Mouse (Mus musculus): ENCODE measurements around the gene Adgrl3. TPM values are rescaled to one million over a fixed set of nuclear protein-coding genes. Genes with fewer than 3 reads are reported as not detected.
A peak's percentile ranks its signal among the peaks of the same experiment; 100 is the strongest.

Adgrl3 gene
- polyA plus RNA-seq, 1 experiment from 2014 or later = 19.4 TPM

DNA sequence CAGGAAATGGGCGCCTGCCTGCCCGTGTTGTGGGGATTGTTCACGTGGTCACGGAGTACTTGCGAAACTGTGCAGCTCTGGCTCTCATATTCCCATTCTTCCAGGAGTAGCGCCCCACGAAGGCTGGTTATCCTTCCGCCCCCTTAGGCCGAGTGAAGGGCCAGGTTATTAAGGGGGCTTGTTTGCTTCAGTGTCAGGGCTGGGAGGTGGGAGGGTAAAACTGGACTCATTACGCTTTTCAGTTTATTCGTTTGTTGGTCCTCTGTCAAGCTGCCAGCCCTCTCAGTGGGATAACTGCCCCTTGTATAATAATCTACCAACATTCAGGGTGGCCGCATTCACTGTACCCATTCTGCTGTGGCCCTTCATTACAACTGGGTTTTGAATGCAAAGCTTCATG, 135.9 kb downstream of the Adgrl3 start:
- H3K9ac ChIP-seq (ENCODE audit: low read length) = no peak overlapping the region
- 34% methylated on average over 12 of the region's 12 CpGs for WGBS
- DNase-seq (ENCODE audit: low spot score) (peak; percentile 56), ATAC-seq (replicated peaks; ENCODE audit: low FRiP score) (peak; percentile 89)
- H3K27ac ChIP-seq (ENCODE audit: low read depth, low read length) = no peak overlapping the region
- no peaks in the 10 kb centered on the region for H3K9me3 ChIP-seq (ENCODE audit: control insufficient read depth, low read length)
- H3K4me3 ChIP-seq (ENCODE audit: low read depth, low read length) = no peak overlapping the region
- no peaks in the 10 kb centered on the region for H3K36me3 ChIP-seq (ENCODE audit: control insufficient read depth, insufficient read depth, low read length)
- H3K4me2 ChIP-seq (ENCODE audit: low read depth, low read length, severe bottlenecking) = peak overlapping the region; percentile 9; the same call in 1 of the 2 replicates
- H3K4me1 ChIP-seq (replicated peaks; ENCODE audit: control insufficient read depth, insufficient read depth, low read length) = no peaks in the 10 kb centered on the region; the same call in 1 of the 2 replicates
- peaks cover 5% of the 10 kb centered on the region; the same call in 1 of the 2 replicates for H3K27me3 ChIP-seq (ENCODE audit: control insufficient read depth, insufficient read depth, low read length)

DNA sequence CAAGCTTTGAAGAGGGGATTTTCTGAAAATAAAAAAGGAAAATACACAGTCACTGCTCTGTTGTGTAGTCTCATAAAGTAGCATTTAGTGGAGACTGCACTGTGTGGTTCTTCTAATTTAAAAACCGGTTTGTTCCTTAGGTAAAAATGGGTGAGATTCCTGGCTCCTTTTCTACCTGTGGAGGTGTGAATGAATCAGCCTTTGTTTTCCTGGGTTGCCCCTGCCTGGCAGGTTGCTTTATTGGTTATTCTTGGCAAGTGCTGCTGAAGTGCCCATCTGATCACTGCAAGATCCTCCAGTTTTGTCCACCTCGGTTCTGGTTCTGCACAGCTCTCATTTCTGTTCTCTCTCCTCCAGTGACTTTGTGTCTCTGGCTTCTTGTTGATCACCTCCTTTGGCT, 136.3 kb downstream of the Adgrl3 start:
- H3K27ac ChIP-seq (ENCODE audit: low read depth, low read length) = no peak overlapping the region
- ATAC-seq (replicated peaks; ENCODE audit: low FRiP score) (peak; percentile 56), DNase-seq (ENCODE audit: low spot score) (no peak)
- WGBS = 20% methylated on average over 2 of the region's 2 CpGs
- no peaks in the 10 kb centered on the region; the same call in 1 of the 2 replicates for H3K4me1 ChIP-seq (replicated peaks; ENCODE audit: control insufficient read depth, insufficient read depth, low read length)
- no peak overlapping the region for H3K9ac ChIP-seq (ENCODE audit: low read length)
- H3K27me3 ChIP-seq (ENCODE audit: control insufficient read depth, insufficient read depth, low read length) = peaks cover 5% of the 10 kb centered on the region; the same call in 1 of the 2 replicates
- H3K4me3 ChIP-seq (ENCODE audit: low read depth, low read length) = no peak overlapping the region
- H3K9me3 ChIP-seq (ENCODE audit: control insufficient read depth, low read length) = no peaks in the 10 kb centered on the region
- H3K36me3 ChIP-seq (ENCODE audit: control insufficient read depth, insufficient read depth, low read length) = no peaks in the 10 kb centered on the region
- H3K4me2 ChIP-seq (ENCODE audit: low read depth, low read length, severe bottlenecking) = no peak overlapping the region

DNA sequence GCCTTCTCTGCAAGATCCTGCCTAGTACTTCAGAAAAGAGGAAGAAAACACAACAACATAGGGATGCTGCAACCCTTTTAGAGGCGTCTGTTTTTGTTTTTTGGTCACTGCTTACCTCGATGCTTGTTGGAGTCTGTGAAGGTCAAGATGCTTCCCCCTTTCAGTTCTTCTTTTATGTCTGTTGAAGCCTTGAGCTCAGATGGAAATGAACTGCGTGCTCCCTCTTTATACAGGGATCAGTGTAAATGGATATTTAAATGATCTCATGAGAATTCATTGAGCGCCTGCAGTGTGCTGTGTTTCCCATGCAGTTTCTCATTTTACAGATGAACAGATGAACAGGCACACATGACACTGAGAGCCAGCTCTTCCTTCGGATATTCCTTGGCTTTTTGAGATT, 136.9 kb downstream of the Adgrl3 start:
- DNase-seq (ENCODE audit: low spot score) = no peak
- no peak overlapping the region for H3K4me2 ChIP-seq (ENCODE audit: low read depth, low read length, severe bottlenecking)

DNA sequence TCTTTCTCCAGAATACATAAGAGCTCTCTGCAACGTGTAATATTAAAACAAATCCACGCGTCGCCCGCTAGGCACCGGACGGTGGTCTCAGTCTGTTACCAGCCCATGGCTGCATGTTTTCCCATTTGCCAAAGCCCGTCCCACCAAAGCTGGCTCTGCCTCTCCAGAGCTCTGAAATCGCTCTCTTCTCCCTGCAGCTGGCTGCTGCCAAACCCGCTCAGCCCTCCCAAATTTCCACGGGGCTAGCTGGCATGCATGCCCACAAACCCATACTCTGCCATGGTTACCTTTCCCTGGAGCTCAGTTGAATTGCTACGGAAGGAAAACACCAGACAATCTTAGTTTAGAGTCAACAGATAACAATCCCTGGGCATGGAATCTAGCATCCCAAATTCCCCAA, 139.1 kb downstream of the Adgrl3 start:
- no peaks in the 10 kb centered on the region; the same call in 1 of the 2 replicates for H3K4me1 ChIP-seq (replicated peaks; ENCODE audit: control insufficient read depth, insufficient read depth, low read length)
- H3K27ac ChIP-seq (ENCODE audit: low read depth, low read length) = no peak overlapping the region
- no peak overlapping the region for H3K4me2 ChIP-seq (ENCODE audit: low read depth, low read length, severe bottlenecking)
- no peaks in the 10 kb centered on the region for H3K36me3 ChIP-seq (ENCODE audit: control insufficient read depth, insufficient read depth, low read length)
- no peak overlapping the region for H3K9ac ChIP-seq (ENCODE audit: low read length)
- DNase-seq (ENCODE audit: low spot score) (no peak), ATAC-seq (replicated peaks; ENCODE audit: low FRiP score) (no peak)
- no peaks in the 10 kb centered on the region for H3K9me3 ChIP-seq (ENCODE audit: control insufficient read depth, low read length)
- H3K4me3 ChIP-seq (ENCODE audit: low read depth, low read length) = no peak overlapping the region
- 88% methylated on average over 12 of the region's 12 CpGs for WGBS
- peaks cover 5% of the 10 kb centered on the region; the same call in 1 of the 2 replicates for H3K27me3 ChIP-seq (ENCODE audit: control insufficient read depth, insufficient read depth, low read length)

More for the DNA sequence above, 136.9 kb downstream of the Adgrl3 start:
- ATAC-seq (replicated peaks; ENCODE audit: low FRiP score) = 0 out of 2 replicates have a peak, but pooled peaks have one; percentile 42
- WGBS = 45% methylated on average over 5 of the region's 5 CpGs
- no peaks in the 10 kb centered on the region for H3K9me3 ChIP-seq (ENCODE audit: control insufficient read depth, low read length)
- H3K4me3 ChIP-seq (ENCODE audit: low read depth, low read length) = no peak overlapping the region
- no peak overlapping the region for H3K9ac ChIP-seq (ENCODE audit: low read length)
- peaks cover 5% of the 10 kb centered on the region; the same call in 1 of the 2 replicates for H3K27me3 ChIP-seq (ENCODE audit: control insufficient read depth, insufficient read depth, low read length)
- H3K36me3 ChIP-seq (ENCODE audit: control insufficient read depth, insufficient read depth, low read length) = no peaks in the 10 kb centered on the region
- no peak overlapping the region for H3K27ac ChIP-seq (ENCODE audit: low read depth, low read length)
- H3K4me1 ChIP-seq (replicated peaks; ENCODE audit: control insufficient read depth, insufficient read depth, low read length) = no peaks in the 10 kb centered on the region; the same call in 1 of the 2 replicates

DNA sequence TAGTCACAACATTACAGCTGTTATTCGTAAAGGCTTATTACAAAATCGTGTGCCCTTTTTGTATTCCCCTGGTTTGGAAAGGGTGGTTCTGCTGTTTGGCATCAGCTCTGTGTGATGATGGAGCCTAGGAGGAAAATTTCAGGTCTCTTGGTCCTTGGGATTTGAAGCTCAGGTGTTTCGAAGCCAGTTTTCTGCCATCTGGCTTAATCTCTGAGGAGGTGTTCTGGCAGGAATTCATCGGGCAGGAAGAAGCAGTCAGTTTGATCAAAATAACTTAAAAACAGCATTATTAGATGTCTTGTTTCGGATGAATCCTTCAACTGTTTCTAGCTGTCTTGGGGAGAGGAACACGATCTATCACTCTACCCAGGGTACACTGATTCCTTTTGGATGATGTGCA, 140.5 kb downstream of the Adgrl3 start:
- WGBS = 88% methylated on average over 6 of the region's 6 CpGs
- Histone ChIP-seq H3K36me3 (ENCODE audit: control insufficient read depth, insufficient read depth, low read length) (no peaks in the 10 kb centered on the region), H3K9ac (ENCODE audit: low read length) (no peak overlapping the region), H3K4me1 (replicated peaks; ENCODE audit: control insufficient read depth, insufficient read depth, low read length) (no peaks in the 10 kb centered on the region; the same call in 1 of the 2 replicates), H3K27ac (ENCODE audit: low read depth, low read length) (no peak overlapping the region), H3K4me2 (ENCODE audit: low read depth, low read length, severe bottlenecking) (no peak overlapping the region), H3K27me3 (ENCODE audit: control insufficient read depth, insufficient read depth, low read length) (peaks cover 5% of the 10 kb centered on the region; the same call in 1 of the 2 replicates), H3K4me3 (ENCODE audit: low read depth, low read length) (no peak overlapping the region), H3K9me3 (ENCODE audit: control insufficient read depth, low read length) (no peaks in the 10 kb centered on the region)
- no peak for ATAC-seq (replicated peaks; ENCODE audit: low FRiP score)
- no peak for DNase-seq (ENCODE audit: low spot score)

DNA sequence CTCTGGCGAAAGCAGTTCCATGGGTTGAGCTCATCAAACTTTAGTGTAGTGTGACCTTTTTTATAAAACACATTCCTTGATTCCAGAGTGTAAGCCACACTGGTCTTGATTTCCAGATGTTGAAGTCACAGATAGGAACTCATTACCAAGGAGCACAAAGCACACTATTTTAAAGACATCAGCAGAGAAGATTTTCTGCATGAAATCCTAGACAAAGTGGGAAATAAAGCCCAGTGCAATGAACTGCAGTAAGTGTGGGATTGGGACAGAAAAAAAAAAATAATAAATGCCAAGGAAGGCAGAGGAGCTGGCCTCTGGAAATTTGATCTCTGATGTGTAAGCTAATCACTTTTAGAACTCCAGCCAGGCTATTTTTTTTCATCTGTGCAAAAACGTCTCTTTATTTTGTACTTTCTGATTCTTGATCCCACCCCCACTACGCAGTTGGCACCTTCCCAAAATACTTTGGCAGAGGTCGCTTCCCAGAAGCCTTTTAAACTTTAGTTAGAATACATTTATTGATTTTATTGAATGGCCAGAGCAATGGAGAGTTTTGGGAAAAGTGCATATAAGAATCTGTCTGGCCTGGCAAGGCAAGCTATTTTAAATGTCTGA, 169.0 kb downstream of the Adgrl3 start:
- WGBS = 45% methylated on average over 4 of the region's 4 CpGs
- no peak overlapping the region for H3K9ac ChIP-seq (ENCODE audit: low read length)
- no peak overlapping the region for H3K27ac ChIP-seq (ENCODE audit: low read depth, low read length)
- no peaks in the 10 kb centered on the region for H3K36me3 ChIP-seq (ENCODE audit: control insufficient read depth, insufficient read depth, low read length)
- DNase-seq (ENCODE audit: low spot score) = no peak
- no peak for ATAC-seq (replicated peaks; ENCODE audit: low FRiP score)
- H3K4me3 ChIP-seq (ENCODE audit: low read depth, low read length) = no peak overlapping the region
- no peaks in the 10 kb centered on the region for H3K27me3 ChIP-seq (ENCODE audit: control insufficient read depth, insufficient read depth, low read length)
- H3K9me3 ChIP-seq (ENCODE audit: control insufficient read depth, low read length) = no peaks in the 10 kb centered on the region
- H3K4me2 ChIP-seq (ENCODE audit: low read depth, low read length, severe bottlenecking) = no peak overlapping the region
- H3K4me1 ChIP-seq (replicated peaks; ENCODE audit: control insufficient read depth, insufficient read depth, low read length) = no peaks in the 10 kb centered on the region

DNA sequence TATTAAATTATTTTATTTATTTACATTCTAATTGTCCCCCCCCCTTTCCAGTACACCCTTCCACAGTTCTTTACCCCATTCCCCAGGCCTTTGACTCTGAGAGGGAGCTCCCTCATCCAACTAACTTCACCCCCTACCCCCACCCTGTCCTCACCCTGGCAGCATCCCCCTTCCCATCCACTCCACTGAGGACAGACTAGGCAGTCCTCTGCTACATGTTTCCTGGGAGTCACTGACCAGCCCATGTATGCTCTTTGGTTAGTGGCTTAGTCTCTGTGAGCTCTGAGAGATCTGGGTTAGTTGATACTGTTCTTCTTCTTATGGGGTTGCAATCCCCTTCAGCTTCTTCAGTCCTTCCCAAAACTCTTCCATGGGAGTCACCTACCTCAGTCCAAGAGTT, 180.4 kb downstream of the Adgrl3 start:
- DNase-seq (ENCODE audit: low spot score) = no peak
- H3K4me2 ChIP-seq (ENCODE audit: low read depth, low read length, severe bottlenecking) = no peak overlapping the region
- H3K27me3 ChIP-seq (ENCODE audit: control insufficient read depth, insufficient read depth, low read length) = no peaks in the 10 kb centered on the region
- no peak overlapping the region for H3K9ac ChIP-seq (ENCODE audit: low read length)
- no peaks in the 10 kb centered on the region for H3K4me1 ChIP-seq (replicated peaks; ENCODE audit: control insufficient read depth, insufficient read depth, low read length)
- H3K27ac ChIP-seq (ENCODE audit: low read depth, low read length) = no peak overlapping the region
- no peak overlapping the region for H3K4me3 ChIP-seq (ENCODE audit: low read depth, low read length)
- H3K9me3 ChIP-seq (ENCODE audit: control insufficient read depth, low read length) = no peaks in the 10 kb centered on the region
- no peaks in the 10 kb centered on the region for H3K36me3 ChIP-seq (ENCODE audit: control insufficient read depth, insufficient read depth, low read length)
- ATAC-seq (replicated peaks; ENCODE audit: low FRiP score) = no peak

DNA sequence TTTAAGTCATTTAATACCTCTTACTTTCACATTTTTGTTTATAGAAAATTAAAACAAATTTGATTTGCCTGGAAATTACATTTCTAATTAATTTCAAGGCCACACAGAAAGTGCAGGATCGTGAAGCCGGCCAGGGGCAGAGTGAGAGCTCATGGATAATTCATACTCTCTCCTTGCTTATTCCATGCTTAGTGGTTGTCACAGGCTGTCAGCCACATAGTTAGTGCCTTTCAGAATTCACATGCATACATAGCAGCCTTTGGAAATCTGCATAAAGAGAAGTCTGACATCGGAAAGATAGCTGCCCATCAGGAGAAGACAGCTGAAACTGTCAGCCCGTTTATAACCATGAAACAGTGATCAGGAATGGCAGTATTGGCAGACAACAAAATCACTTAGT, 181.9 kb downstream of the Adgrl3 start:
- no peak overlapping the region for H3K4me3 ChIP-seq (ENCODE audit: low read depth, low read length)
- H3K4me2 ChIP-seq (ENCODE audit: low read depth, low read length, severe bottlenecking) = no peak overlapping the region
- H3K9me3 ChIP-seq (ENCODE audit: control insufficient read depth, low read length) = no peaks in the 10 kb centered on the region
- ATAC-seq (replicated peaks; ENCODE audit: low FRiP score) = no peak
- no peak overlapping the region for H3K9ac ChIP-seq (ENCODE audit: low read length)
- no peaks in the 10 kb centered on the region for H3K27me3 ChIP-seq (ENCODE audit: control insufficient read depth, insufficient read depth, low read length)
- 78% methylated on average over 4 of the region's 4 CpGs for WGBS
- H3K4me1 ChIP-seq (replicated peaks; ENCODE audit: control insufficient read depth, insufficient read depth, low read length) = no peaks in the 10 kb centered on the region
- DNase-seq (ENCODE audit: low spot score) = no peak
- no peak overlapping the region for H3K27ac ChIP-seq (ENCODE audit: low read depth, low read length)
- no peaks in the 10 kb centered on the region for H3K36me3 ChIP-seq (ENCODE audit: control insufficient read depth, insufficient read depth, low read length)

DNA sequence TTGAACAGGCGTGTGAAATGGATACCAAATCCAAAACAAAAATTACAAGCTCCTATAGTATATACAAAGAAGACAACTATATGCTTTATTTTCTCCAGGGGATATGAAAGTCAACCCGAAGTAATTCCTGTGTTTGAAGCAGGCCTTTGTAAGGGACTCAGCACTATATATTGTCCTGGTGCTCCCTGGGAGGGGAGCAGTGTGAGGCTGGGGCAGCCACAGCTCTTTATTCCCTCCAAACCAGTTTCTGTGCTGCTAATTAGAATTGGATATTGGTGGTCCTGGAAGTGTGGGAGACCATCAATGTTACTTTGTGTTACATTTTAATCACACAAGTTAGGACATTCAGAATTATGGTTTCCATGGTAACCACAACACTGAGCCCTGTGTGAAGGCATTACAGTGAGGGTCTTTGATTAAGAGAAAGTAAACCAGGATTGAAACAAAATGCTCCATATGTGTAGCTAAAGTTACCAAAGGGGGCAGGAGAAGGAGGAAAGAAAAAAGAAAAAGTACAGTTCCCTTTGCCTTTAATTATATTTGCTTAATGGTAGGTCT, 198.6 kb downstream of the Adgrl3 start:
- no peak overlapping the region for H3K27ac ChIP-seq (ENCODE audit: low read depth, low read length)
- no peak overlapping the region for H3K4me3 ChIP-seq (ENCODE audit: low read depth, low read length)
- DNase-seq (ENCODE audit: low spot score) (no peak), ATAC-seq (replicated peaks; ENCODE audit: low FRiP score) (peak; percentile 93)
- no peak overlapping the region for H3K9ac ChIP-seq (ENCODE audit: low read length)
- H3K27me3 ChIP-seq (ENCODE audit: control insufficient read depth, insufficient read depth, low read length) = no peaks in the 10 kb centered on the region
- H3K4me2 ChIP-seq (ENCODE audit: low read depth, low read length, severe bottlenecking) = no peak overlapping the region
- H3K4me1 ChIP-seq (replicated peaks; ENCODE audit: control insufficient read depth, insufficient read depth, low read length) = no peaks in the 10 kb centered on the region; the same call in 1 of the 2 replicates
- no peaks in the 10 kb centered on the region for H3K36me3 ChIP-seq (ENCODE audit: control insufficient read depth, insufficient read depth, low read length)
- 29% methylated on average over 2 of the region's 2 CpGs for WGBS
- H3K9me3 ChIP-seq (ENCODE audit: control insufficient read depth, low read length) = no peaks in the 10 kb centered on the region
